Mouse (Mus musculus): ENCODE measurements at regions not wholly inside any gene's neighbourhood (a gene's known extent, or its start where the extent isn't known, plus 50 kb on each side); places are given as distances from the start of the nearest gene placed in this dataset.

DNA sequence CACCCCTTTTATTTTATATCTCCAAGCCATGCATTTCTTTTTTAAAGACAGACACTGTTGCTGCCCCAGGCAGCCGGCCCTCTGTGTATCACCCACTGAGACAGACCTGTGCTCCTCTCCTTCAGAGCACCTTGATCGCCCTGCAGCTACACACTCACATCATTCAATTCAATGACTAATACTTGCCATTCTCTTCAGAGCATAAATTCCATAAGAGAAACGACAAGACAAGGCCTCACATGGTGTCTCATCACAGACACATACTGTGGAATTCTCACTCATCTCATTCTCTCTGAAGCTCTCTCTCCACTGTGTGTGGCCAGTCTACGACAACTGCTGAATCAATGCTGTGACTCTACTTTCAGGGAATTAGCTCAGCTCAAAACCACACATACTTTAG is 94.6 kb upstream of the 4933412E24Rik start:
- in situ Hi-C loops (cut with MboI, MseI) = no loop called here

DNA sequence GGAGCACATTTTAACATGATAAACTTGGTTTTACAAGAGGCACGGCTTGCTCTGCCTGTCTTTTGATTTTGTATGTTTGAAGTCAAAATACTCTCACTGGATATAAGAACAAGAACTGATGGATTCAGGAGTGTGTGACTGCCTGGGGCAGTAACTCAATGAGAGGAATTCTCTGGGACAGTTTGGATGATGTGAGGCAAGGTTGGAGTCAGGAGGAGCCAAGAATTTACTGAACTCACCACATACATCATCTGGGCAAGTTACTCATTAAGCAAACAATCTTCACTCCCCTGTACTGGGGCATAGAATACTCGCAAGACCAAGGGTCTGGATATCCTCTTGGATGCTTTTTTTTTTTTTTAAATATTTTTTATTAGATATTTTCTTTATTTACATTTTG is 87.7 kb upstream of the 4933412E24Rik start:
- in situ Hi-C loops (cut with MboI, MseI) = loop anchor here (5.0 to 10.0 kb wide), 3 partner anchors 33 to 579 kb away; no protein-coding TSS in a partner anchor

DNA sequence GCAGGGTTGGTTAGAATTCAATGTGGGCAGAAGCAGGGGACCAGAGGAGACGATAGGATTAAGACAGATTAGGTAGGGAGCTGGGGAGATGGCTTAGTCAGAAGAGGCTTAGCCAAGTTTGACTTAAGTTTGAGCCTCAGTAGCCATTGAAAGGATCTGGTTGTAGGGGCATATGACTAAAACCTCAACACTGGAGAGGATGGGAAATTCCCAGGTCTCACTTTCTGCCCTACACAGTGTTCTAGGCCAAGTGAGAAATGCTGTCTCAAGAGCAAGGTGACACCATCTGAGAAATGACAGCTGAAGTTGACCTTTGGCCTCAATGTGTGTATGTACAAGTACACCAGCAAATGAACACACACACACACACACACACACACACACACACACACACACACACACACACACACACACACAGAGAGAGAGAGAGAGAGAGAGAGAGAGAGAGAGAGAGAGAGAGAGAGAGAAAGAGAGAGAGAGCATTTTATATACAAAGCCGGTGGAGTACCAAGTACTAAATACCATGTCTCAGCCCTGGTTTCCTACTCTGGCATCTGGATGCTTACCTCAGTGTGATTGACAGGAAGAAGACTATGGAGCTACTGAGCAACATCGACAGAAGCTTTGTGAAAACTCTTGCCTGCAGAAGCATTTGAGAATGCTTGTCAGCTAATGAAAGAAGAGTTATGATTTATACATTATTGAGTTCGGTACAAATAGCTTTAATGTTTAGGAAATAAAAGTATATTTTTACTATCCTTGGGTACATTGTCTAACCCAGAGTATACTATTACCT is 85.3 kb upstream of the 4933412E24Rik start:
- in situ Hi-C loops (cut with MboI, MseI) = loop anchor here (5.0 to 10.0 kb wide), 3 partner anchors 36 to 577 kb away; no protein-coding TSS in a partner anchor

DNA sequence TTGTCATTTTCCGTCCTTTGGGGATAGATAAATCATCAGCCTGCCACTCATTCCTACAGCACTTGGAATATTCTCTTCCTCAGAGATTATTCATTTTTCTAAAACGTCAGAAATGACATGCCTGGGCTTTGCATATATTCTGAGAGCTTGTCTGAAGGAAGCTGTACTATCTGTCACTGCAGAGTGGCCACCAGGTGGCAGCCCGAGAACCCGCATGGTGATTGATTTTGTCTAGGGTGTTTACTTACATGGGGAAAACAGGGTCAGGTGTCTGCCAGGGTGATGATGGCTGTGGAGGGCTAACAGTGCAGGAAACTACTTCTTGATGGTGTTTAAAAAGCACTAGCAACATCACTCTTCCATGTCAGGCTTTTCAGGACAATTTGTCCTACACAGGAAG is 80.7 kb upstream of the 4933412E24Rik start:
- in situ Hi-C loops (cut with MboI, MseI) = no loop called here

DNA sequence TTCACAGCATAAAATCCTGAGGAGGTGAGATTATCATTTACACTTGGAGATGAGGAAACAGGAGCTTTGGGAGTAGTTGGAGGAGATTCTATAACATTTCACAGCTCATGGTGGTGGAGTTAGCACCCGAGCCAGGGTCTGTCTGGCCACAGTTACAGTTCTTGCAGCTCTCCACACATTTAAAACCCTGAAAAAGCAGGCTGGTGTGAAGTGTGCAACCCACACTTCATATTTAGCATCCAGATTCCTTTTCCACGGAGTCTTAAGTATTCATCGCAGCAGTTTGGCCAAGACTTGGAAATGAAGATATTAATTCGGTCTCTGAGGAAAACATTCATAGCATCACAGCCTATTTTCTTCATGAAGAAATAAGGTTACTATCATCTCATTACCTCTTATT is 79.7 kb upstream of the 4933412E24Rik start:
- in situ Hi-C loops (cut with MboI, MseI) = no loop called here

DNA sequence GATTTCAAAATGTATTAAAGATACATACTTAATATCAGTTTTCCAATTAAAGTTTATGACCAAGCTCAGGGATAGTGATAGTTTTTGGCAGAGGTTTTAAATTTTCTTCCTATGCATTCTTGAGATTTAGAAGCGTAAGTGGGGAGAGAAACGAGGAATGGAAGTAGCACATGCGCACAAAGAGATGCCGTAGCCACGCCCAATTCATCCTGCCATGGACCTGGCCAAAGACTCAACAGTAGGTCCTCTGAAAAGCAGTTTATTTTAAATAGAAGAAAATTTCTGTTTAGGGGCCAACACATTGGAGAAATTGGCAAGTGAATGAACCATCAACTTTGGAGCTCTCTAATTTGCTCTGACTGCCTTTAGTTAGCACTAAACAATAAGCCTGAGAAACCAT is 73.5 kb upstream of the 4933412E24Rik start:
- in situ Hi-C loops (cut with MboI, MseI) = no loop called here

DNA sequence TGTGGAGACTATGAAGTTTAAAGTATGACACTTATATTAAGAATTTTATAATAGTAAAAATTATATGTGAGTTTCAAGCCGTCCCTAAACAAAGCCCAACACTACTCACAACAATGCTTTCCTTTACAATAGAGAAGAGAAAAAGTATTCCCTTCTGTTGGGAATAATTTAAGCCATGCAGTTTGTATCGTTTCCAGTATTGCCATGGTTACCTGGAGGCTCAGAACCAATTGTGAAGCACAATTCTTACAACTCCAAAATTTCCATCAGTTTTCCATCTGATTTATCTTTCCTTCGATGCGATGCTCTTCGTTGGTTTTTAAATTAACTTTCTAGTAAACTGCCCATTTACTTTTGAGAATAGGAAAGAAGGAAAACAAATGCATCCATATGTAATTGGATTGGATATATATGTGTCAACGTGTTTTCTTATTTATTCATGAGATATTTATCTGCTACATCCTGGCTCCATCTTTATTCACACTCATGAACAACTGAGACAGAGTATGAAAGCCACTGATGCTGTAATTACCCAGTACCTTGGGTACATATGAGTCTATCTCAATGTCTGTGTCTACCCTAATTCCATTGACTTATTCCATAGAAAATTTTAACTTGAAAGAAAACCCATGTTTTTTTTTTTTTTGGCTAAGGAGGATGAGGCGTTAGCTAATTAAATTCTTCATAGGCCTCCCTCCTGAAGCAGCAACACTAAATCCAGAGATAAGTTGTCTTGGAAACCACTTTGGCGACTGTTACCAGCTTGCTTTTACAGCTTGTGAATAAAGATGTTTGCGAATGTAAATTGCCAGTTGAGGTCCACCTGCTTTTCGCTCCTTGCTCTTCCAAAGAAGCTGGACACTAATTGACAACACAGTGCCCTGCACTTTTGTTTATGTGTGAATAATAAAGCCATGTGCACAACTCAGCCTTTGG is 72.8 kb upstream of the 4933412E24Rik start:
- in situ Hi-C loops (cut with MboI, MseI) = no loop called here
